Mouse (Mus musculus) cerebellum, postnatal 14 days (tissue): ENCODE results near the gene Usp48.
"Not testable (repeated sequence)": the region's sequence is repeated elsewhere in the genome, so short reads cannot be mapped to it uniquely, and the experiment has no call there.

Experiments used
- DNase-seq, 2 experiments: peaks; one replicate each; pipeline ENCODE4 v3.0.0; 2021; ENCODE audit warnings: mixed read lengths in 2 of 2

Gene Usp48

DNA sequence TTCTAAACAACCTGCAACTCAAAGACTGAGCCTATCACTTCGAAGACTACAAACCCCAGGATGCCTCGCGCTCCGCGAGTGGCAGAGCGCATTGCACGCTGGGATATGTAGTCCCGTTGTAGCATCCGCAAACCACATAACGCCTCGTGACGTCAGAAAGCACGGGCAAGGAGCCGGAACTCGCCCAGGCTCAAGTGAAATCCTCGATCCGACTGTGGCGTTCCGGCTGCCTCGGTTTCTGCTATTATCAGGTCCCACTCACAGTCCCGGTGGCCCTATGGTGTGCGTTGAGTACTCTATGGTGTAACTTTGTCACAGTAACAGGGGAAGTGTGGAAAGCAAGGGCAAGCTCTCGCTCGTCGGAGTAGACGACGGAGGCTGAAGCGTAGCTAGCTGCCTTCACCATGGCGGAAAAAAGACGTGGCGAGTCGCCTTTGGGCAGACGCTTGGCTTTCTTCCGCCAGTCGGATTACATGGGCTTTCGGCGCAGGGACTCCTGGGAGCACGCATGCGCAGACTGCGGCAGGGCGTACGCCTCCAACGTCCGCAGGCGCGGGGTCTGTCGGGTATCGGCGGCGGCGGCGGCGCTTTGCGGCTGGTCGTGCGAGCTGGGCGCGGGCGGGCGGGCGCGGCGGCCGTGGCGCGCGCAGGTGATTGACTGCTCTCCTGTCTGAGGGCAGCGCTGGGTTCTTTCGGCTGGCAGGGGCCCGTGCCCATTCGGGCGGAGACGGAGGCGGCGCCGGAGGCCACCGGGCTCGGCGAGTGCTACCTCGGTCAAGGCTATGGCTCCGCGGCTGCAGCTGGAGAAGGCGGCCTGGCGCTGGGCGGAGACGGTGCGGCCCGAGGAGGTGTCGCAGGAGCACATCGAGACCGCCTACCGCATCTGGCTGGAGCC, at the start of gene Usp48:
Gene Usp48 (plus strand): TSS at position 155 of the 895 bp plus-strand sequence.
- DNase-seq, result peak; percentile 100

- DNase-seq, result no peak
Observed at GRCm38 (mm10) chr4:137545568-137545967, 48.0 kb upstream of the Usp48 start.

DNA sequence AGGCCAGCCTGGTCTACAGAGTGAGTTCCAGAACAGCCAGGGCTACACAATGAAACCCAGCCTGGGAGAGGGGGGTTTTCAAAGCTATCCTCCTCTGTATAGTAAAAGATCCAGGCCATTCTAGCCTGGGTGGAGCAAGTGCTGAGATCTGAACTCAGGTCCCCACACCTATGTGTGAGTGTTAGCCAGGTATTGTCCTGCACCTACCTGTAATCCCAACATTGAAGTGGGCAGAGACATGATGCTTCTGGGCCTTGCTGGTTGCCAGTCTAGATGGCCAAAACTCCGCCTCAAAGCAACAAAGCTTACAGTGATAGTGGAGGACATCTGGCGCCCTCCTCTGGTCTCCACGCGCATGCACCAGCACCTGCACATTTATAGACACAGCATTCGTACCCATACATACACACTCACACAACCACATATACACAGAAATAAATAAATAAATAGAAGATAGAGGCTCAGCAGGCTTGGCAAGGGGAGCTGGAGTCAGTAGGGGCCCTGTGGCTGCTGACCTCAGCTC, 47.5 kb upstream of the Usp48 start:
- peak; percentile 54 to 75 for DNase-seq

DNA sequence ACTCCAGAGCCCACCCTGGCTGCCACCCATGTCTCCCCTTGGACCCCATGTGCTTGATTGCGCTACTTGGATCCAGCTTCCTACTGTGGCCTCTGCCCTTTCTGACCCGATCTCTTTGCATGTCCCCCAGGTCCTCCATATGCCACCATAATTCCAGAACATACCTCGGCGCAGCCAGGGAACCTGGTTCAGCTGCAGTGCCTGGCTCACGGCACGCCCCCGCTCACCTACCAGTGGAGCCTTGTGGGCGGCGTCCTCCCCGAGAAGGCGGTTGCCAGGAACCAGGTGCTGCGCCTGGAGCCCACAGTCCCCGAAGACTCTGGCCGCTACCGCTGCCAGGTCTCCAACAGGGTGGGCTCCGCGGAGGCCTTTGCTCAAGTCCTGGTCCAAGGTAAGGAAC, 40.1 kb upstream of the Usp48 start:
- DNase-seq, result peak; percentile 51 to 68

- DNase-seq, result no peak
Observed at GRCm38 (mm10) chr4:137556673-137557210, 36.8 kb upstream of the Usp48 start.

GRCm38 (mm10) chr4:137569873-137570272, 23.7 kb upstream of the Usp48 start:
- no peak for DNase-seq

DNA sequence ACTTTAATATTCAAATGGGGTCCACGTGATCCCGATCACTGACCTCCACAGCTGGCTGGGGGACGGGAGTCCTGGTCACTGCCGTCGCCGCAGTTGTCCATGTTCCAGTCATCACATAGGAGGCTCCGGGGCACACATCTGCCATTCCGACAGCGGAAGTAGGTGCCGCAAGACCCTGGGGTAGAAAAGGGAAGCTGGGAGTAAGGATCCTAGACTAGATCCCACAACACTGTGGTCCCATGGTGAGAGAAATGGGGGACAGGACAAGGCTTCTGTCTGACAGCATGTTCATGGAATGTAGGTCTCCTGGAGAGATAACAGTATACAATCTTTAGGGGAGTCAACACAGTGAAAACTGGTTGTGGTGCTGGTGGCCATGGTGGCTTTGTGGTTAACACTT, 19.1 kb upstream of the Usp48 start, which contains the start of gene Ldlrad2:
Gene Ldlrad2 (minus strand): TSS at position 101 of the 400 bp plus-strand sequence.
- no peak for DNase-seq

DNA sequence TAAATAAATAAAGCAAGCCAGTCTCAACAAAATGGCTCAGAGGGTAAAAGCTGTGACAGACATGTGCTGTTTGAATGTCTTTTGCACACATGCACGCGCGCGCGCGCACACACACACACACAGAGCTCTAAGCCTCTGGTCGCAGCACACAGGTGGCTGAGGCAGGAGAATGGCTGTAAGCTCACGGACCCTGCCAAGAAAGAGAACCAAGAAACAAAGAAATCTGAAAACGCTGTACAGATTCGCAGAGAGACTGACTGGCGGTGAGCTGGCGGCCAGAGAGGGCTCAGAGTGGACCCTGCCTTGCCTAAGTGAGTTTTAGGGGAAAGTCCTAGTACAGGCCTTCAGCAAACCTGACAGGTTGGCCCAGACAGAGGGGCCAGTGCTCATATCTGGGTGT, 16.1 kb upstream of the Usp48 start:
- DNase-seq, result no peak

GRCm38 (mm10) chr4:137578181-137578845, 15.2 kb upstream of the Usp48 start:
- peak; percentile 79 to 82 for DNase-seq

DNA sequence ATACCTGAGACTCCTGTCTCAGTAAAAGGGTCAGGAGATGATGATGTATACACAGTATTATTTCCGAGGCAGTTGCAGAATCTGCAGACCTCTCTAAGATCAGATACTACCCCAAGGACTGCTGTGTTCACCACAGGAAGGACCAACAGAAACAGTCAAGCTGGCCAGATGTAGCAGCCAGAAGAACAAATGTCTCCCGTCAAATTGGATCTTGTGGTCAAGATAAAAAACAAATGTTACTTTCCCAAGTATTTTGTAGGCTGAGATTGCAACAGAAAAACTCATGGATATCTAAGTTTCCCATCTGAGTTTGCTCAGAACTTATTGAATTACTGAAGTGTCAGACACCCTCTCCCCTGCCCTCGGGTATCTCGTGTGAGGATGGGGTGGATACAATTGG, 13.8 kb upstream of the Usp48 start:
- DNase-seq, result no peak

DNA sequence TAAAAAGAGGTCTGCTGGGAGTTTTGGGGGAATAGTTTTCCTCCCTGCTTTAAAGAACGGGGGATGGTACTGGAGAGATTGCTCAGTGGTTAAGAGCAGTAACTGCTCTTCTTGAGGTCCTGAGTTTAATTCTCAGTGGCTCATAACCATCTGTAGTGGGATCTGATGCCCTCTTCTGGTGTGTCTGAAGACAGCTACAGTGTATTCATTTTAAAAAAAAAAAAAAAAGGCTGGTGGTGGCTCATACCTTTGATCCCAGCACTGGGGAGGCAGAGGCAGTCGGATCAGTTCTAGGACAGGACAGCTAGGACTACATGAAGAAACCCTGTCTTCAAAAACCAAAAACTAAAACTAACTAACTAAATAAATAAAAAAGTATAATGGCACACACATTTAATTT, 13.3 kb upstream of the Usp48 start:
- no peak for DNase-seq

- DNase-seq, result peak in 1 of 2 experiments; percentile 29
Observed at GRCm38 (mm10) chr4:137581815-137582214, 11.7 kb upstream of the Usp48 start.

GRCm38 (mm10) chr4:137589095-137589494, 4.5 kb upstream of the Usp48 start:
- not testable (repeated sequence) for DNase-seq

DNA sequence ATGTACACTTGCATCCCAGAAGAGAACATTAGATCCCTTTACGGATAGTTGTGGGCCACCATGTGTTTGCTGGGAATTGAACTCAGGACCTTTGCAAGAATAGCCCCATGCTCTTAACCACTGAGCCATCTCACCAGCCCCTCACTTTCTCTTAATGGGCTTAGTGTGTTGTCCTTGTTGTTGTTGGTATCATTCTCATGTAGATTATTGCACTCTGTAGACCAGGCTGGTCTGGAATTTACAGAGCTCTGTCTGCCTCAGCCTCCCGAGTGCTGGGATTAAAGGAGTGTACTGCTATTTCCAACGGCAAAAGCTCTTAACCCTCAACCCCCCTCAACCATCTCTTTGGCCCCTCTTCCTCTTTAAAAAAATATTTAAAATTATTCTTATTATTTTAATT, 4.0 kb upstream of the Usp48 start:
- DNase-seq, result no peak

GRCm38 (mm10) chr4:137590961-137591360, 2.6 kb upstream of the Usp48 start:
- peak; percentile 35 to 60 for DNase-seq

DNA sequence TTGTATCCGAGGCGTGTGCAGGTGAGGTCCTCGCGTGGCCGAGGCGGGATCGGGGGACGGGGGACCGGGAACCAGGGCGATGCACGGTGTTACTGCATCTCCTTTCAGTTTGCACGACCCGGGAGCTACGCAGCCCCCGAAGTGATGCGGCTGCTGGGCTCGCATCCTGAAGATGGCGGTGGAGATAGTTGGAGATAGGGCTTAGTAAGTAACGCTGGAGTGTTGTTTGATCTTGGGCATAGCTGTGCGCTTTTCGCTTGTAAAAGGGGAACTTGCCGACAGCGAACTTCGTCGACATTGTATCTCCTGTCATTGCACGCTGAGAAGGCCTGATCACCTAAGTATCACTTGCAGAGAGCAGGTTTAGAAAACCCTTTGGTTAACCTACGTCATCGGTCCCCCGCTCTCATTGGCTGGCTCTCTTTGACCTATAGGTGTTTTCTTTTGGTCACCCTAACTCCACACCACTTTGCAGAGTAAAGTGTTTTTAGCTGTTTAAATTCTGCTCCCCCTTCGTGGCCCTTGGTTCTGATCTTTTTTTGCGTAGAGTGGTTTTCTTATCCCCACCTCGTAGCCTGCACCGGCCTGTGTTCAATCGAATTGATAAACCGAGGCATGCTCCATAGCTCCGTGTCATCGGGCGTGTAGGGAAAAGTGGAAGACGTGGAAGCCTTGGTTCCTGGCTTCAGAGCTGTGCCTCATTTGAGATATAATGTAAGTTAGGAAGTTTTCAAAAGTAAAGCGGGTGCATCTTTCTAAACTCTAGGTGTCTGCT, 1.1 kb downstream of the Usp48 start:
- peak in 1 of 2 experiments; percentile 18 for DNase-seq

DNA sequence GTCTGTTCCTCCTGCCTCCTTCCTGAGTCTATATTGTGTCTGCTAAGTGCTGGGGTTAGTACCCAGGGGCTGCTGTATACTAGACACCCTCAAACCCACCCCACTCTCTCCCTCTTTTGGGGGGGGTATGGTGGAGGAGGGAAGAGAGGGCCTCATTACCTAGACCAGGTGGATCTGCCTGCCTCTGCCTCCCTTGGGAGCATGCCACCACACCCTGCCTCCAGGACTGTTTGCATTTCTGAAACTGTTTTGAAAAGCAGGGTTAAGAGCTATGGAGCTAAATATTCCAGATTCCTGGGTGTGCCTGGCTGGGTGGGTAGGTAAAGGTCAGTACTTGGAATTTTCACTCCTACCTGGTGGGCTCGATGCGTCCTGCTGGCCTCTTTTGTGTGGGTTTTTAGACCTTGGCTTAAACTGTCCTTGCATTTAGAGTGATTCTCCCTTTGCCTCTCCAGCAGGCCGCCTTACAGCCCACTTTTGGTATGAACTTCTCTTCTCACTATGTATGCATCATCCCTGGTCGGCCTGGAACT, 3.6 kb downstream of the Usp48 start:
- no peak for DNase-seq

GRCm38 (mm10) chr4:137598577-137598976, 5.0 kb downstream of the Usp48 start:
- no peak for DNase-seq

- no peak for DNase-seq
Observed at GRCm38 (mm10) chr4:137603449-137604171, 10.1 kb downstream of the Usp48 start.

- DNase-seq, result no peak
Observed at GRCm38 (mm10) chr4:137607023-137607422, 13.5 kb downstream of the Usp48 start.

DNA sequence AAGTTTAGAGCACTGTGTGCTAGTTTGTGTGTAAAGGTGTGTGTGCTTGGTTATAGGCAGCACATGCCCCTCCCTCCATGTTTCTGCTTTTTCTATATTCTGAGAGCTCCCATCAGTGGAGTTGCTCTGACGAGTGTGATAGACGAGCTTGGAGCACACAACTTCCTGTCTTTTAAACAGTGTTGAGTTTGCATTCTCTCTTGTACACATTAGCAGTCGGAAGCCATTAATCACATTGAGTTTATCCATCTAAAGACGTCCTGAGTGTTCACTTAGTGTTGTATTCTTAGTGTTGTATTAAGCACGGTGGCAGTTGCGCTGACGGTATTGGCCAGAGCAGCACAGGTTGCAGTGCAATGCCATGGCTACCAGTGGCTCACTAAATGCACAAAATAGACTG, 15.7 kb downstream of the Usp48 start:
- no peak for DNase-seq

DNA sequence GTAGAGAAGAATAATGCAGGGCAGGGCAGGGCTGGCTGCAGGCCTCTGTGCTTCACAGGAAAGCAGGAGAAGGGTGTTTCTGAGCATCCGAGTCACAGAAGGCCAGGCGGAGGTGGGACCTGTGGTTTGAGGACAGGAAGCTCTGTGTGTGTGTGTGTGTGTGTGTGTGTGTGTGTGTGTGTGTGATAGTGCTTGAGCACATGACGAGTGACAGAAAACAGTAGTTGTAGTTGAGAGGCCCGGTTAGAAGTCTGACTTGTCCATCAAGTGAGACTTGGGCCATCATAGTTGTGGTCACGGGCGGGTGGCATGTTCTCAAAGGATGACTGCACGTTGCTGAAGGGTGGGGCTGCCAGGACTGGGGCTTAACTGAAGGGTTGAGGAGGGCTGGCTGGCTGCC, 16.1 kb downstream of the Usp48 start:
- DNase-seq, result no peak
